Mouse (Mus musculus): ENCODE measurements at regions not wholly inside any gene's neighbourhood (a gene's known extent, or its start where the extent isn't known, plus 50 kb on each side); places are given as distances from the start of the nearest gene placed in this dataset.
"Not testable (repeated sequence)": the region's sequence is repeated elsewhere in the genome, so short reads cannot be mapped to it uniquely, and the experiment has no call there.

DNA sequence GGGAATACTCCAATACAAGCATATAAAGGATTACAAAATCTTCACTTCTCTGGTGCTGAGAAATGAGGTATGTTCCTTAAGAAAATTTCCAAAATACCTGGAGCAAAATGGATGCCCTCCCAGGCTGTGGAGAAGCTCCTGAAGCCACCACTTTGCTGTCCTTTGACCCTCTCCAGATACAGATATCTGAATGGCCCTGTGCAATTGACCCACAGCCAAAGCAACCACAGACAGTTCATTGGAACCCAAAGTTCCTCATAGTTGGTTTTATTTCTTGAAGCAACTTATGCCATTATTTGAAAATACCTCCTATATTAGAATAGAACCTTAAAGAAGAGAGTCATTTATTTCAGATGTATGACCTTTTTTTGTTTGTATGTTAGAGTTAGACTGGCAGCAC is 891.5 kb downstream of the Pla2g4a start:
- DNase-seq (ENCODE audit: extremely low read depth, low read depth, low spot score), result no peak
- H3K4me3 ChIP-seq (ENCODE audit: insufficient read depth, low read depth, low read length), result no peak overlapping the region
- H3K36me3 ChIP-seq (ENCODE audit: control insufficient read depth, insufficient read depth, low read length), result no peaks in the 10 kb centered on the region
- no peaks in the 10 kb centered on the region for H3K4me1 ChIP-seq (ENCODE audit: control insufficient read depth, insufficient read depth, low read length)
- no peak overlapping the region for H3K9ac ChIP-seq (ENCODE audit: low read depth, low read length)
- no peaks in the 10 kb centered on the region for H3K79me2 ChIP-seq (ENCODE audit: control insufficient read depth, insufficient read depth, low read length)
- H3K27me3 ChIP-seq (ENCODE audit: control insufficient read depth, insufficient read depth, low read length), result no peaks in the 10 kb centered on the region
- H3K27ac ChIP-seq (replicated peaks; ENCODE audit: insufficient read depth, low read depth, low read length), result no peak overlapping the region
- TF ChIP-seq POLR2A (IDR thresholded peaks at IDR 0.05; ENCODE audit: extremely low read depth, insufficient read depth, low read length) (no peak), CTCF (IDR thresholded peaks at IDR 0.05; ENCODE audit: low read depth, low read length) (no peak)

GRCm38 (mm10) chr1:149063011-149063410 is 898.1 kb downstream of the Pla2g4a start:
- H3K4me3 ChIP-seq (ENCODE audit: insufficient read depth, low read depth, low read length); H3K79me2 ChIP-seq (ENCODE audit: control insufficient read depth, insufficient read depth, low read length); H3K27ac ChIP-seq (replicated peaks; ENCODE audit: insufficient read depth, low read depth, low read length); H3K27me3 ChIP-seq (ENCODE audit: control insufficient read depth, insufficient read depth, low read length); H3K4me1 ChIP-seq (ENCODE audit: control insufficient read depth, insufficient read depth, low read length); DNase-seq (ENCODE audit: extremely low read depth, low read depth, low spot score); H3K36me3 ChIP-seq (ENCODE audit: control insufficient read depth, insufficient read depth, low read length); H3K9ac ChIP-seq (ENCODE audit: low read depth, low read length): not testable (repeated sequence)
- WGBS, result 73% methylated on average over 3 of the region's 3 CpGs

- no peak for TF ChIP-seq CTCF (IDR thresholded peaks at IDR 0.05; ENCODE audit: low read depth, low read length)
- no peak for TF ChIP-seq POLR2A (IDR thresholded peaks at IDR 0.05; ENCODE audit: extremely low read depth, insufficient read depth, low read length)
- H3K36me3 ChIP-seq (ENCODE audit: control insufficient read depth, insufficient read depth, low read length), result no peaks in the 10 kb centered on the region
Measured at GRCm38 (mm10) chr1:149038188-149038967, 922.7 kb downstream of the Pla2g4a start.

GRCm38 (mm10) chr1:149028316-149028715 is 932.8 kb downstream of the Pla2g4a start:
- no peaks in the 10 kb centered on the region for H3K27me3 ChIP-seq (ENCODE audit: control insufficient read depth, insufficient read depth, low read length)
- no peak overlapping the region for H3K27ac ChIP-seq (replicated peaks; ENCODE audit: insufficient read depth, low read depth, low read length)
- no peak for TF ChIP-seq POLR2A (IDR thresholded peaks at IDR 0.05; ENCODE audit: extremely low read depth, insufficient read depth, low read length)
- TF ChIP-seq CTCF (IDR thresholded peaks at IDR 0.05; ENCODE audit: low read depth, low read length), result no peak
- H3K36me3 ChIP-seq (ENCODE audit: control insufficient read depth, insufficient read depth, low read length), result no peaks in the 10 kb centered on the region
- H3K4me1 ChIP-seq (ENCODE audit: control insufficient read depth, insufficient read depth, low read length), result no peaks in the 10 kb centered on the region
- no peak overlapping the region for H3K9ac ChIP-seq (ENCODE audit: low read depth, low read length)
- H3K4me3 ChIP-seq (ENCODE audit: insufficient read depth, low read depth, low read length), result no peak overlapping the region
- DNase-seq (ENCODE audit: extremely low read depth, low read depth, low spot score), result no peak
- 70% methylated on average over 3 of the region's 3 CpGs for WGBS
- H3K79me2 ChIP-seq (ENCODE audit: control insufficient read depth, insufficient read depth, low read length), result no peaks in the 10 kb centered on the region

More at GRCm38 (mm10) chr1:149038188-149038967, 922.7 kb downstream of the Pla2g4a start:
- no peak for DNase-seq (ENCODE audit: extremely low read depth, low read depth, low spot score)
- Histone ChIP-seq H3K79me2 (ENCODE audit: control insufficient read depth, insufficient read depth, low read length) (no peaks in the 10 kb centered on the region), H3K4me3 (ENCODE audit: insufficient read depth, low read depth, low read length) (no peak overlapping the region), H3K9ac (ENCODE audit: low read depth, low read length) (no peak overlapping the region), H3K27ac (replicated peaks; ENCODE audit: insufficient read depth, low read depth, low read length) (no peak overlapping the region), H3K27me3 (ENCODE audit: control insufficient read depth, insufficient read depth, low read length) (no peaks in the 10 kb centered on the region), H3K4me1 (ENCODE audit: control insufficient read depth, insufficient read depth, low read length) (no peaks in the 10 kb centered on the region)
- 70% methylated on average over 3 of the region's 3 CpGs for WGBS

GRCm38 (mm10) chr1:149021734-149022133 is 939.4 kb downstream of the Pla2g4a start:
- Histone ChIP-seq H3K27me3 (ENCODE audit: control insufficient read depth, insufficient read depth, low read length) (no peaks in the 10 kb centered on the region), H3K4me3 (ENCODE audit: insufficient read depth, low read depth, low read length) (no peak overlapping the region), H3K4me1 (ENCODE audit: control insufficient read depth, insufficient read depth, low read length) (no peaks in the 10 kb centered on the region), H3K36me3 (ENCODE audit: control insufficient read depth, insufficient read depth, low read length) (no peaks in the 10 kb centered on the region), H3K27ac (replicated peaks; ENCODE audit: insufficient read depth, low read depth, low read length) (no peak overlapping the region), H3K9ac (ENCODE audit: low read depth, low read length) (no peak overlapping the region), H3K79me2 (ENCODE audit: control insufficient read depth, insufficient read depth, low read length) (no peaks in the 10 kb centered on the region)
- DNase-seq (ENCODE audit: extremely low read depth, low read depth, low spot score), result no peak
- no peak for TF ChIP-seq POLR2A (IDR thresholded peaks at IDR 0.05; ENCODE audit: extremely low read depth, insufficient read depth, low read length)
- no peak for TF ChIP-seq CTCF (IDR thresholded peaks at IDR 0.05; ENCODE audit: low read depth, low read length)

DNA sequence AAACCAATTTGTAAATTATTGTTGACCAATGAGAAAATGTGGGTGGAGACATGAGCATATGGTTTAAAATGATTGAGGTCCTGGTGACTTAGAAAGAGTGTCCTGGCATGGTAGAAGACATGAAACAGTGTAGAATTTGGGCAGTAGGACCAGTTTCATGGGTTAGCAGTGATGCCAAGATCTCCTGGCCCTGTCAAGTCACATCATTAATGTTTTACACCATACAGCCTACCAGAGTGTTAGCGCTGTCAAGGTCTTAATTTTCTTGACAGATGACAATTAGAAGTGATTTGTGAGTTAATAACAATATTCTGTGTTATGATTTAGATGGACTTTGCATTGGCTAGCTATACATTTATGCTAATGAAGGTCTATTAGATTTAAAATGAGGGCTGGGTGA is 939.8 kb downstream of the Pla2g4a start:
- H3K36me3 ChIP-seq (ENCODE audit: control insufficient read depth, insufficient read depth, low read length), result no peaks in the 10 kb centered on the region
- H3K27me3 ChIP-seq (ENCODE audit: control insufficient read depth, insufficient read depth, low read length), result no peaks in the 10 kb centered on the region
- no peak overlapping the region for H3K4me3 ChIP-seq (ENCODE audit: insufficient read depth, low read depth, low read length)
- H3K4me1 ChIP-seq (ENCODE audit: control insufficient read depth, insufficient read depth, low read length), result no peaks in the 10 kb centered on the region
- no peak for DNase-seq (ENCODE audit: extremely low read depth, low read depth, low spot score)
- TF ChIP-seq POLR2A (IDR thresholded peaks at IDR 0.05; ENCODE audit: extremely low read depth, insufficient read depth, low read length), result no peak
- H3K27ac ChIP-seq (replicated peaks; ENCODE audit: insufficient read depth, low read depth, low read length), result no peak overlapping the region
- no peaks in the 10 kb centered on the region for H3K79me2 ChIP-seq (ENCODE audit: control insufficient read depth, insufficient read depth, low read length)
- no peak overlapping the region for H3K9ac ChIP-seq (ENCODE audit: low read depth, low read length)
- WGBS, result 75% methylated on average over 1 of the region's 1 CpGs
